Mouse (Mus musculus): ENCODE data around the gene Apom. TPM values are rescaled to one million over a fixed set of nuclear protein-coding genes. Genes with fewer than 3 reads are reported as not detected.
"Not testable (repeated sequence)": the region's sequence is repeated elsewhere in the genome, so short reads cannot be mapped to it uniquely, and the experiment has no call there.

The Apom gene
- polyA plus RNA-seq, 3 experiments from 2014 or later = not detected

GRCm38 (mm10) chr17:35126206-35126611, 5.6 kb downstream of the Apom start, which contains the start of gene D17H6S53E:
TSS of gene D17H6S53E (plus strand) at chr17:35126373.
- peak; percentile 69 for ATAC-seq

GRCm38 (mm10) chr17:35125578-35125977, 6.3 kb downstream of the Apom start:
- ATAC-seq = no peak

- ATAC-seq = no peak
Measured at GRCm38 (mm10) chr17:35125081-35125480, 6.8 kb downstream of the Apom start.

- ATAC-seq = not testable (repeated sequence)
Measured at GRCm38 (mm10) chr17:35124261-35124896, 7.5 kb downstream of the Apom start.

GRCm38 (mm10) chr17:35123287-35123686, 8.6 kb downstream of the Apom start:
- not testable (repeated sequence) for ATAC-seq

- ATAC-seq = no peak
Measured at GRCm38 (mm10) chr17:35121871-35122303, 10.0 kb downstream of the Apom start, which contains the start of gene Csnk2b. TSS of gene Csnk2b (minus strand) at chr17:35122053.

GRCm38 (mm10) chr17:35121143-35121799, 10.6 kb downstream of the Apom start, which contains the start of gene Gpank1:
TSS of gene Gpank1 (plus strand) at chr17:35121455.
- peak; percentile 97 for ATAC-seq

- ATAC-seq = no peak
Measured at GRCm38 (mm10) chr17:35120745-35121142, 11.1 kb downstream of the Apom start.

- ATAC-seq = peak; percentile 41
Measured at GRCm38 (mm10) chr17:35115046-35116019, 16.5 kb downstream of the Apom start, which contains the start of gene Ly6g5b. TSS of gene Ly6g5b (minus strand) at chr17:35115428.

- no peak for ATAC-seq
Measured at GRCm38 (mm10) chr17:35111774-35112173, 20.1 kb downstream of the Apom start.

- ATAC-seq = no peak
Measured at GRCm38 (mm10) chr17:35108097-35108496, 23.8 kb downstream of the Apom start, which contains the start of gene Ly6g5c. TSS of gene Ly6g5c (plus strand) at chr17:35108279.

GRCm38 (mm10) chr17:35106522-35106921, 25.3 kb downstream of the Apom start:
- no peak for ATAC-seq

GRCm38 (mm10) chr17:35105740-35106389, 26.0 kb downstream of the Apom start:
- ATAC-seq = no peak

- no peak for ATAC-seq
Measured at GRCm38 (mm10) chr17:35104754-35105153, 27.1 kb downstream of the Apom start.

- no peak for ATAC-seq
Measured at GRCm38 (mm10) chr17:35104079-35104478, 27.8 kb downstream of the Apom start.

- ATAC-seq = no peak
Measured at GRCm38 (mm10) chr17:35103221-35103690, 28.6 kb downstream of the Apom start.

GRCm38 (mm10) chr17:35102299-35102698, 29.6 kb downstream of the Apom start:
- ATAC-seq = no peak

- ATAC-seq = no peak
Measured at GRCm38 (mm10) chr17:35101161-35101560, 30.7 kb downstream of the Apom start.

GRCm38 (mm10) chr17:35100196-35100765, 31.6 kb downstream of the Apom start:
- no peak for ATAC-seq

GRCm38 (mm10) chr17:35097164-35097655, 34.6 kb downstream of the Apom start:
- ATAC-seq = no peak

- no peak for ATAC-seq
Measured at GRCm38 (mm10) chr17:35096597-35096996, 35.3 kb downstream of the Apom start.

Data from inflammation-experienced regulatory T-cells, adult 6 months (primary cell).